Mouse (Mus musculus) liver, adult (tissue): ENCODE data around the gene Tspan5.

Experiments used
- GATA4 ChIP-seq: IDR thresholded peaks from 2 replicates; pipeline ENCODE4 v1.6.1; 2014; ENCODE audit warnings: mild to moderate bottlenecking, low read length; ENCODE audit not compliant: insufficient replicate concordance

Gene Tspan5

DNA sequence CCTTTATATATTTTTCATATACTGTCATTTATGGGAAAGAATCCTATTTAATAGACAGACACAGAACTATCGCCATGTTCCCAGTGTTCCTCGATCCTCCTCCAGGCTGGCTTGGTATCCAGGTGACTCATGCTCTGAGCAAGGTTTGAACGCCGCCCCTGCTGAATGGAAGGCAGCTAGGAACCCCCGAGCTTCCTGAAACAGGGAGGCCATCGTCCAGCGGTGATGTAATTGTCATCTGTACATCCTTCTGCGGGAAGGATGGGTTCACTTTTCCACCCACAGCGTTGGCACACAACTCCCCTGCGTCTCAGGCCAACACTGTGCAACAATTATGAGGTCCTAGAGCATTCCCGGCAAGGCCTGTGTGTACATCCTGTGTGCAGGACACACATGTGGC is 92.2 kb downstream of the Tspan5 start:
- no peak for TF ChIP-seq GATA4

GRCm38 (mm10) chr3:138836937-138837336 is 94.9 kb downstream of the Tspan5 start:
- no peak for TF ChIP-seq GATA4

DNA sequence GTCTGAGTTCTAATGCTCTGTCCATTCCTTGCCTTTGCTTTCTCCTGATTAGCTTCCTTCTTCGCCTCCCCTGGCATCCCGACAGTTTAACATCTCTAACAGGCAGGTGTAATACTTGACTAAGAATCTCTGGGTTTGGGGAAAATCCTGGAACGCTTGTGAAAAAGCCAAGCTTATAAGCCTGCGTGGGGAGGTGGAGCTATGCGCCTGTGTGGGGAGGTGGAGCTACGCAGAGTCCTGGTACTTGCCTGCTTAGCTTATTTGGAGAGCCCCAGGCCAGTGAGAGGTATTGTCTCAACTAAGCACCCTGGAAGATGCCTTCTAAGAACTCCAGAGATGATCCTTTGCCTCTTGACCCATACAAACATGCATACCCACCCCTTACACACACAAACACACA is 95.7 kb downstream of the Tspan5 start:
- no peak for TF ChIP-seq GATA4

- no peak for TF ChIP-seq GATA4
These were observed 97.7 kb downstream of the Tspan5 start for GRCm38 (mm10) chr3:138839656-138840055.

GRCm38 (mm10) chr3:138841288-138841687 is 99.3 kb downstream of the Tspan5 start:
- no peak for TF ChIP-seq GATA4

DNA sequence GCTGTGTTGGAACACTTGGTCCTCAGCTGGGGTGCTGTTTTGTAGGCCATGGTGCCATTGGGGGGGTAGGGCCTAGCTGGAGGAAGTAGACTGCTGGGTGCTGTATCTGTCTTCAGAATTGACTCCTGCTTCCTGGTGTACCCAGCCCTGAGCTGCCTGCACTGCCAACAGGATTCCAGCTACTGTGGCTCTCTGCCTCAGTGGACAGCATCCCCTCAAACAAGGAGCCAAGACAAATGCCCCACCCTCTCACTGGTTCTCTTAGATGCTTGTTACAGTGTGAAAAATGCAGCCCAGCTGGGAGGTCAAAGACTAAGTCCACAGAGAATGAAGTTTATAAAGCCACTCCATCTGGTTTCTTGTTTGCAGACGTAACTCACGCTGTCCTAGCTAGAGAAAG is 101.2 kb downstream of the Tspan5 start:
- TF ChIP-seq GATA4, result no peak

DNA sequence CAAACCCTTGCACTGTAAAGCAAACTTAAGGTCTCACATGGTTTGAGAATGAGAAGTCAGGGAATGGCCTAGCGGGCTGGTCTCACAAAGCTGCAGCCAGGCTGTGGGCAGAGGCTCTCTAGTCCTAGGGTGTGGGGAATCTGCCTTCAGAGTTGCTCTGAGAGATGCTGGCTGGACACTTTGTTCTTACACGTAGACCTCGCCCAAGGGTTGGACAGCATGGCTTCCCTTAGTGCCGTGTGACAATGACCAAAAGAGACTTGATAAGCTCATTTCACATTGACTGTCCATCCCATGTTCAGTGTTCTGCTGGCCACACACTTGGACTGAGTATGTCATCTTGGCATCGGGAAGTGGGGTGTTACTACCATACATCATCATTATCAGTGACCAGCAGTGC is 101.6 kb downstream of the Tspan5 start:
- TF ChIP-seq GATA4, result no peak

GRCm38 (mm10) chr3:138845820-138846219 is 103.8 kb downstream of the Tspan5 start:
- no peak for TF ChIP-seq GATA4

GRCm38 (mm10) chr3:138847809-138848208 is 105.8 kb downstream of the Tspan5 start:
- no peak for TF ChIP-seq GATA4

GRCm38 (mm10) chr3:138849755-138850301 is 107.8 kb downstream of the Tspan5 start:
- no peak for TF ChIP-seq GATA4

DNA sequence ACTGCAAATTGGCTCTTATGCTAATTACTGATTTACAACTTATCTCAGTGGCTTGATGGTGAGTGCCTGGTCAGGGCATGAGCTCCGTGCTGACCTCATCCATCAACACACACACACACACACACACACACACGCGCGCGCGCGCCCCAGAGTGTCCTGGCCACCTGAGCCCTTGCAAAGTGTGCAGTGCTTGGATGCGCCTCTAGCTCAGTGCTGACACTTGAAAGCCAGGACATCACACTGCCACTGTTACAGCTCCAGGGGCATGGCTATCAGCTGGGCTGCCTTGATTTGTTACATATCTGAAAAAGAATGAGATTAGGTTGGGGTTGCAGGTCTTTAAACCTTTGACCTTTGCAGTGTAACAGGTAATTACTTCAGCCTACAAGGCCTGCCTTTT is 109.9 kb downstream of the Tspan5 start:
- TF ChIP-seq GATA4, result no peak

DNA sequence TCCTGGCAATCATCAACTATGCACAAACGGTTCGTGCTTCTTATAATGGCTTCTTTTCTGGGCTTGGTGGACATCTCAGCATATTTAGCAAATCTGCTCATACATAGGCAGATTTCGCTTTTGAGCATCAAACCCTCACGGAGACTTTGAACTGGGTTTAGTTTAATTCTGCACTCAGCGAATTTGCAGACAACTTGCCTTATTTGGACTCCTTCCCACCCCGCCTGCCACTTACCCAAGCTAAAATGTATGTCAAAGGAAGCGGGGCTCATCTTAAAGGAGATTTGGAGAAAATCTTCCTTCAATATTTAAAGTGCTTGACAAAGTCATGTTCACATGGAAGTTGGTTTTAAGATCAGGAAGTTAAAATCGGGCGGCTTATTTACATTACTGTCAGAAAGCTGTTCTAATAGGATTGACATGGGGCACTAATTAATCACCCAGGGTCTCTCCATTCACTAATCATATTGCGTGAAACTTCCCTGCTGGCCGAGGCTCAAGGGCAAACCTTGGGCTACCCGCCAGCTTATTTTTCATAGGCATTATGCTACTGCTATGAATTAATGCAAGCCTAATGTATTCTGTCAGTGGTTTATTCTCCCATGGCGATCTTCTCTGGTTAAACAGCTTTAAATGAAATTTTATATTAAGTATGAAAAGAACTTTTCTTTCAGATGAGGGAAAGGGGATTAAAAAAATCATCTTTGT is 111.1 kb downstream of the Tspan5 start:
- no peak for TF ChIP-seq GATA4

- no peak for TF ChIP-seq GATA4
These were observed 112.2 kb downstream of the Tspan5 start for GRCm38 (mm10) chr3:138853996-138854836.

GRCm38 (mm10) chr3:138855387-138855786 is 113.4 kb downstream of the Tspan5 start:
- no peak for TF ChIP-seq GATA4

DNA sequence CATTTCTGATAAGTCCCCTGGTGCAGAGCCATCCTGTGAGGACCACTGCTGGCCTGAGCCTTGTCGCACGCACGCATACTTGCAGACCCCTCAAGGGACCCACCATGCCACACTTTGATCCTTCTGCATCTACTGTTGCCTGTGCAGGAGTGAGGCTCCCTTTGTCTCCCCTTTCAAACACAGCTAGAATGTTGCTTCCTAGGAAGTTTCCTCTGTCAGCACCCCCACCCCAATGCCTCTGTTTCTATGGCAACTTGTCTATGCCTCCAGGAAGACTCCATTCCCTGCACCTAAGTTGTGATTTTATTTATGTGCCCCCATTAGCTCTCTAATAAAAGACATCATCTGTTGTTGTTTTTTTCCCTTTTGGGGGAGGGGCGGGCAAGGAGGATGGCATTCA is 115.0 kb downstream of the Tspan5 start:
- TF ChIP-seq GATA4, result no peak
